Mouse (Mus musculus) frontal cortex, postnatal 14 days (tissue): Measurements from ENCODE around the gene Pax8.

ENCODE experiments used
- DNase-seq, 2 experiments: peaks; one replicate each; pipeline ENCODE4 v3.0.0; 2022; ENCODE audit warnings: low spot score in 2 of 2

Pax8 gene

DNA sequence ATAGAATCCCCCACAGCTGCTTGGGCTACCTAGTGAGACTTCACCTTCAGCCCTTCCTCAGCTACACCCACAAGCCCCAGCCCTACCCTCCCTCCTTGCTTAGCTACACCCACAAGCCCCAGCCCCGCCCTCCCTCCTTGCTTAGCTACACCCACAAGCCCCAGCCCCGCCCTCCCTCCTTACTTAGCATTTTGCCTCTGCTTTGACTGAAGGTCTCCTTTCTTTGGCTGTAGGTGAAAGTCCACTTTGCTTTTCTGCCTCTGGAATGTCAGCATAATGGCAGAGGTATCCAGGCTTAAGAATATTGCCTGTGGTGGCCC lies 14.6 kb downstream of the Pax8 start:
- no peak for DNase-seq

- DNase-seq, result no peak
Observed at GRCm38 (mm10) chr2:24460112-24460807, 15.1 kb downstream of the Pax8 start.

- no peak for DNase-seq
Observed at GRCm38 (mm10) chr2:24456841-24457240, 18.6 kb downstream of the Pax8 start.

DNA sequence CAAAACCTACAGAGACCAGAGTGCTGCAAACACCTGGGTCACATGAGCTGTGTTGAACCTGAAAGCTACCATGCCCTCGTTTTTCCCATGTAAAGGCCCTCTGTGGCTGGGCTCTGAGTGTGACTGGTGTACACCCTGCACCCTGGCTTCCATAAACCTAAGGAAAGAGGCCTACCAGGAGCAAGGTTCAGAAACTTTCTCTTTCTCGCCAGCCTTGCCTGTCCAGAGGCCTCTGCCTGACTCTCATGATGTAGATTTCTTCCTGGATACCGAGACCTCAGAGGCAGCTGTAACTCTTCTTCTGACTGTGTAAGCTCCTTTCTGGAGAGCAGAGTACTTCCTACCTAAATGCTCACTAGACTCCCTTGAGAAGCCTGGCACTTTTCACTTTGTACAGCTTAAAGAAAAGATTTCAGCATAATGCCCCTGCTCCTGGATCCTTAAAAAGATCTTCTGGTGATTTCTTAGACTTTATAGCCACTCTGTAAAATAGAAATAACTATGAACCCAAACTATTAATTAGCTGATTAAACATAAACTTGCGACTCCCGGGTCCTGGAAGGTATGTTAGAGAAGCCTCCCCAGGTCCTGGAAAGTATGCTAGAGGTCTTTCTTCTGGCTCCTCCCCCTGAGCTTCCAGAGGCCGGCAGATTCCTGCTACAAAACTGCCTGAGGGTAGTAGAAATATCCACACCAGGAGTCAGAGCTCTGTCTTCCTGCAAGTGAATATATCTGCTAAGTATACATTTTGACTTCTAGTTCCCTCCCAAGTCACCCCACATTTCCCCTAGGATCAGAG lies 20.1 kb downstream of the Pax8 start:
- no peak for DNase-seq

DNA sequence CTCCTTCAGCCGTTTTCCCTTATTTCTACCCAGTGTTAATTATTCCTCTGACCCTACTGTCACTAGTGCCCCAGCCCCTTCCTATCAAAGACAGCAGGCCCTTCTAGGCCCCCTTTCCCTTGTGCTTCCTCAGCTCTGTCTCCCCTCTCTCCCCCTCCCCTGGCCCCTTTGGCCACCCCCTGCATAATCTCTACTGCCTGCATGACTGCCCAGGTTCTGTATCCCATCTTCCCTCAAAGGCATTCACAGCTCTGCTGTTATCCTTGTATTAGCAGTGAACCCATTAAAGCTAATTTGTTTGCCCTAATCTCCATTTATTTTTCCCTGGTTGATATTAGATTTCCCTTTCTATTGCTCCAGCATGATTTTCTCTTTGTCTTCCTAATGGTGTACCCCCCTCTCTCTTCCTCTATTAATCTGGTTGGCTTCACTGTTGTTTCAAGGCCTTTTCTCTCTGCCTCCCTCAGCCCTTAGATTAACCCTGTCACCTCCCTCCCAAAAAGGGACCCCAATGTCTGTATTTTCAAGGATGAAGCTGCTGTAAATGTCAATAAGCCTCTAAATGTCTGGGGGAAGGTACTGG lies 20.9 kb downstream of the Pax8 start:
- DNase-seq, result no peak

- DNase-seq, result no peak
Observed at GRCm38 (mm10) chr2:24453206-24453605, 22.2 kb downstream of the Pax8 start.

- DNase-seq, result no peak
Observed at GRCm38 (mm10) chr2:24449111-24449510, 26.3 kb downstream of the Pax8 start.

GRCm38 (mm10) chr2:24443256-24443790 lies 32.1 kb downstream of the Pax8 start:
- DNase-seq, result no peak

DNA sequence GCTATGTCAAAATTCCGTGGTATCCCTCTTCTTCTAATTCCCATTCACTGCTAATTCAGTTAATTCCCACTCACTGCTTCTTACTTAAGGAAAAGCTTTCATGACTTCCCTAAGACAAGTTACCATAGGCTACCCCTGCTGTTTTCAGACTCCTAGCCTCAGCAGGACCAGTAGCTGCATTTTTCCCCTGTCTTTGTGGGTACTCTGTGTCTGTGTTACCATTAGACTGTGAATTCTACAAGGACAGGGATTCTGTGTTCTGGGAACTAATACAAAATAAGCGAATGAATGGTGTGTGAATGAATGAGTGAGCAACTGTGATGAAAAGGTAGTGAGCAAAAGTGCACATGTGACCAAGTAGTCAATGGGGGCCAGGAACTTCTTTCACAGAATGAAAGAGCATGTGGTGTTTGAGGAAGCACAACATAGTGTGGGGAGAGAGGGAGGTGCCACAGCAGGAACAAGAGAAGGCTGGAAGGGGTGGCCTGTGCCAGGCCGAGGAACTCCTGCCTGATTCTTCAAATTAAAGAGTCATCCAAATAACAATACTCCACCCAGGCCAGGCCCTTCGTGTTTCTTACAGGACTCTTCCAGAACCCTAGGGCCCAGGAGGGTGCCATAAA lies 33.0 kb downstream of the Pax8 start:
- no peak for DNase-seq

DNA sequence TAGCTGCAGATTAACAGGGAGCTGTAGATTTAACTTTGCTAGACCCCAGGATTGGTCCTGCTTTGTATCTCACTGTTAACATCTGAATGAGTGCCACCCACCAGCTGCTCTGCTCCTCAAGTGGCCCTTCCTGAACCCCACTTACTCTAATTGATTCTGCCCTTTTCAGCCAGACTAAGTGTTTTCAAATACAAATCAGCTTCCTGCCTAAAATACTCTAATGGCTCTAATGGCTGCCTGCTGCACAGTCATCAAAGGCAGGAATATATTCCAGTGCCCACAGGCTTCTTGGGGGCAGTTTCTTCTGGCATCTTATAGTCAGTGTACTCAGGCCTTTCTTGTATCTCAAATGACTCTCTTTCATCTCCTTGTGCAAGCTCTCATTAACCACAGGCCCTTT lies 33.5 kb downstream of the Pax8 start:
- no peak for DNase-seq

GRCm38 (mm10) chr2:24440056-24440455 lies 35.3 kb downstream of the Pax8 start:
- DNase-seq, result no peak

- DNase-seq, result no peak
Observed at GRCm38 (mm10) chr2:24435699-24436098, 39.7 kb downstream of the Pax8 start.

DNA sequence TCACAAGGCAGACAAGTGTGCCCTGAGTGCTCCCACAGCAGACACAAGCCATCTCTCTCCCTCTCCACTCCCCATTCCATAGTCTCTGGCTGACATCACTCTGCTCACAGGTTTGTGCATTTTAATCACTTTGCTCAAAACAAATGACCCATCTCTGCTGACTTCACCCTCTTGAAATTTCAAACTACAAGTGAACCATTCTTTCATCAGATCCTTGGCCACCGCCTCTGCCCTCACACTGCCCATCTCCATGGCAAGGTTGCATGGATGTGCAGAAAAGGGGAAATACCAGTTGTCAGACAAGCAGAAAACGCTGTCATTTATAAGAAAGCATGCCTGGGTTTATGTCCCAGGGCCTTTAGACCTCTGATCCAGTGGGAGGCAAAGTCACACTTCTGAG lies 40.7 kb downstream of the Pax8 start:
- no peak for DNase-seq

- no peak for DNase-seq
Observed at GRCm38 (mm10) chr2:24429806-24430205, 45.6 kb downstream of the Pax8 start.

- no peak for DNase-seq
Observed at GRCm38 (mm10) chr2:24427866-24428675, 47.3 kb downstream of the Pax8 start.

- no peak for DNase-seq
Observed at GRCm38 (mm10) chr2:24425630-24426029, 49.8 kb downstream of the Pax8 start.

DNA sequence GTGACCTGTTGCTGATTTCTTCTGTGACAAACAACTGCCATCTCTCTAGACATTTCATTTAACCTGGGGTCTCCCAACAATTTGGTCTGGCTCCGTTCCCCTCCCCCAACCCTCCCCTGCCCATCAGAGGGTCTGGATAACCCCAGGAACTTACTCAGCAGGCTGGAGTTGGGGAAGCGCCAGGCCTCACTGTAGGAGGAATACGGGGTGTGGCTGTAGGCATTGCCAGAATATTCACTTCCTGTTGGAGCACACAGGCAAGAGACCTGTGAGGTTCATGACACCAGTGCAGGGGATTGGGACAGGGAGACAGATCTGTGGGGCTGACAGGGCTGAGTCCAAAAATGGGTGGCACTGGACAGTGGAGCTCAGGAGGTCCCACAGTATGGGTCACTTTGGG lies 52.6 kb downstream of the Pax8 start:
- DNase-seq, result no peak

GRCm38 (mm10) chr2:24421211-24421863 lies 54.1 kb downstream of the Pax8 start:
- DNase-seq, result no peak

GRCm38 (mm10) chr2:24417564-24417963 lies 57.8 kb downstream of the Pax8 start:
- DNase-seq, result no peak

DNA sequence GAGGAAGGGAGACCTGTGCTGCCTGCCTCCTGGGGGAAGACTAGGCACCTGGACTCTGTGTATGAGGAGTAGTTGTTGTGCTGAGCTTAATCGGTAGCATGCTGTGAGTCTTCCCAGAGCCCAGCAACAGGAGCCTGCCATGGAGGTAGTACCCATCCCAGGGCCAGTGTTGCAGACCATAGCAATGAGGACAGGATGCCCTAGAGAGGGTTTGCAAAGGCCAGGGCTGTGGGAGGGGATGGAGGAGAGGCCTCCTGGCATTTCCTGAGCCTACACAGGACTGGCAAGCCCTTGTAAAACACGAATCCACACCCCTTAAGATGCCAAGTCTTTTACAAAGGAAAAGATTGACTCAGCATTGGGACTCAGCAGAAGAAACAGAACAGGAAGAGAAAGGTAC lies 58.3 kb downstream of the Pax8 start:
- DNase-seq, result no peak

- no peak for DNase-seq
Observed at GRCm38 (mm10) chr2:24416668-24417067, 58.7 kb downstream of the Pax8 start.
